Mouse (Mus musculus) CH12.LX (cell line): ENCODE results near the gene Kctd20. TPM values are rescaled to one million over a fixed set of nuclear protein-coding genes. Genes with fewer than 3 reads are reported as not detected.
A peak's percentile ranks its signal among the peaks of the same experiment; 100 is the strongest.

ENCODE experiments used
- DNase-seq: peaks from one replicate; pipeline ENCODE4 v3.0.0-alpha.2; 2013; ENCODE audit errors: extremely low read depth
- H3K27ac ChIP-seq: 2 replicates; pipeline ENCODE4 v1.5.1; 2012; ENCODE audit warnings: low read depth, mild to moderate bottlenecking, control low read depth, moderate library complexity; ENCODE audit not compliant: insufficient read depth
- H3K27me3 ChIP-seq: replicated peaks from 2 replicates; pipeline ENCODE3; 2012; ENCODE audit warnings: inconsistent platforms
- H3K36me3 ChIP-seq, 2 experiments: replicated peaks in 1 of 2; 2 replicates each; pipeline versions ENCODE3 to v1.6.1; 2012; ENCODE audit warnings: inconsistent platforms in 1 of 2, low read length in 1 of 2, mild to moderate bottlenecking in 1 of 2, mixed read lengths in 1 of 2, moderate library complexity in 1 of 2; ENCODE audit not compliant: control insufficient read depth in 1 of 2, insufficient read depth in 1 of 2
- H3K4me1 ChIP-seq, 2 experiments: 2 replicates each; pipeline ENCODE4 v1.6.1; 2012; ENCODE audit warnings: inconsistent platforms in 1 of 2, moderate library complexity in 1 of 2; ENCODE audit not compliant: insufficient read depth in 2 of 2, control insufficient read depth in 1 of 2
- H3K4me2 ChIP-seq: 2 replicates; pipeline ENCODE4 v1.6.1; 2012; ENCODE audit warnings: low read depth, mild to moderate bottlenecking, control low read depth; ENCODE audit not compliant: poor library complexity, insufficient read depth, severe bottlenecking
- H3K4me3 ChIP-seq, 3 experiments: fragments of 150-350 bp in 1 of 3; sonication (generic) in 1 of 3; replicated peaks in 1 of 3; 2 replicates each; pipeline versions ENCODE3 to v1.5.1; 2011 to 2012; ENCODE audit warnings: low read depth in 2 of 3, low read length in 2 of 3, mild to moderate bottlenecking in 2 of 3, moderate library complexity in 2 of 3, control low read depth in 1 of 3, improper control_type of control experiment in 1 of 3, inconsistent platforms in 1 of 3, mixed read lengths in 1 of 3; ENCODE audit not compliant: poor library complexity in 1 of 3
- H3K79me2 ChIP-seq: replicated peaks from 2 replicates; pipeline ENCODE4 v1.6.1; 2012; ENCODE audit warnings: mild to moderate bottlenecking, moderate library complexity; ENCODE audit not compliant: control insufficient read depth, poor library complexity, insufficient read depth, severe bottlenecking; ENCODE audit errors: extremely low read depth
- H3K9ac ChIP-seq: 2 replicates; pipeline ENCODE4 v1.6.1; 2012; ENCODE audit warnings: low read depth, mild to moderate bottlenecking, control low read depth, moderate library complexity; ENCODE audit not compliant: insufficient read depth
- H3K9me3 ChIP-seq: replicated peaks from 2 replicates; pipeline ENCODE3; 2012; ENCODE audit warnings: low read length, inconsistent platforms, mixed read lengths
- CHD1 ChIP-seq: IDR thresholded peaks from 2 replicates; pipeline ENCODE4 v1.6.1; 2012; ENCODE audit warnings: low read depth, low read length, improper control_type of control experiment, inconsistent platforms
- CHD2 ChIP-seq: IDR thresholded peaks from 2 replicates; pipeline ENCODE4 v1.6.1; 2011; ENCODE audit warnings: low read length, improper control_type of control experiment
- CTCF ChIP-seq, 2 experiments: IDR thresholded peaks in 1 of 2; conservative IDR thresholded peaks in 1 of 2; 2 replicates each; pipeline ENCODE4 v1.5.1; 2011 to 2012; ENCODE audit warnings: low read depth in 2 of 2, low read length in 2 of 2, improper control_type of control experiment in 1 of 2, inconsistent platforms in 1 of 2, mild to moderate bottlenecking in 1 of 2, moderate library complexity in 1 of 2
- E2F4 ChIP-seq: IDR thresholded peaks from 2 replicates; pipeline ENCODE4 v1.6.1; 2011; ENCODE audit warnings: low read depth, low read length, improper control_type of control experiment; ENCODE audit not compliant: insufficient replicate concordance
- ELF1 ChIP-seq: IDR thresholded peaks from 2 replicates; pipeline ENCODE4 v1.6.1; 2014; ENCODE audit warnings: low read depth, mild to moderate bottlenecking, inconsistent platforms, low read length, improper control_type of control experiment
- EP300 ChIP-seq: IDR thresholded peaks from 2 replicates; pipeline ENCODE4 v1.6.1; 2011; ENCODE audit warnings: low read length, improper control_type of control experiment
- ETS1 ChIP-seq: conservative IDR thresholded peaks from 2 replicates; pipeline ENCODE4 v1.6.1; 2012; ENCODE audit warnings: low read depth, mild to moderate bottlenecking, inconsistent platforms, low read length, improper control_type of control experiment, moderate library complexity
- GABPA ChIP-seq: IDR thresholded peaks from 2 replicates; pipeline ENCODE4 v1.6.1; 2012; ENCODE audit warnings: low read depth, low read length, improper control_type of control experiment, inconsistent platforms; ENCODE audit not compliant: insufficient replicate concordance
- HCFC1 ChIP-seq: IDR thresholded peaks from 2 replicates; pipeline ENCODE4 v1.6.1; 2012; ENCODE audit warnings: low read depth, mild to moderate bottlenecking, inconsistent platforms, low read length, improper control_type of control experiment
- IRF4 ChIP-seq: IDR thresholded peaks from 2 replicates; pipeline ENCODE4 v1.6.1; 2014; ENCODE audit warnings: low read depth, mild to moderate bottlenecking, inconsistent platforms, low read length, improper control_type of control experiment
- JUN ChIP-seq: IDR thresholded peaks from 2 replicates; pipeline ENCODE4 v1.6.1; 2011; ENCODE audit warnings: low read depth, mild to moderate bottlenecking, low read length, improper control_type of control experiment, moderate library complexity; ENCODE audit not compliant: insufficient read depth
- JUND ChIP-seq: conservative IDR thresholded peaks from 2 replicates; pipeline ENCODE4 v1.6.1; 2011; ENCODE audit warnings: low read depth, low read length, improper control_type of control experiment
- MAX ChIP-seq: IDR thresholded peaks from 2 replicates; pipeline ENCODE4 v1.6.1; 2011; ENCODE audit warnings: low read length, improper control_type of control experiment
- MAZ ChIP-seq: IDR thresholded peaks from 2 replicates; pipeline ENCODE4 v1.6.1; 2012; ENCODE audit warnings: low read depth, mild to moderate bottlenecking, inconsistent platforms, low read length, improper control_type of control experiment, moderate library complexity
- MEF2A ChIP-seq: IDR thresholded peaks from 2 replicates; pipeline ENCODE4 v1.6.1; 2014; ENCODE audit warnings: low read depth, mild to moderate bottlenecking, inconsistent platforms, low read length, improper control_type of control experiment, borderline replicate concordance
- MYC ChIP-seq: IDR thresholded peaks from 2 replicates; pipeline ENCODE4 v1.6.1; 2011; ENCODE audit warnings: low read depth, mild to moderate bottlenecking, improper control_type of control experiment, low read length
- NRF1 ChIP-seq: IDR thresholded peaks from 2 replicates; pipeline ENCODE4 v1.6.1; 2014; ENCODE audit warnings: low read depth, mild to moderate bottlenecking, inconsistent platforms, low read length, improper control_type of control experiment, moderate library complexity
- POLR2A ChIP-seq: IDR thresholded peaks from 2 replicates; pipeline ENCODE4 v1.6.1; 2011; ENCODE audit warnings: low read depth, mild to moderate bottlenecking, improper control_type of control experiment, low read length
- POLR2AphosphoS2 ChIP-seq: IDR thresholded peaks from 2 replicates; pipeline ENCODE4 v1.6.1; 2011; ENCODE audit warnings: low read depth, low read length, improper control_type of control experiment
- RAD21 ChIP-seq: IDR thresholded peaks from 2 replicates; pipeline ENCODE4 v1.6.1; 2011; ENCODE audit warnings: low read depth, mild to moderate bottlenecking, low read length, improper control_type of control experiment, moderate library complexity
- RCOR1 ChIP-seq: conservative IDR thresholded peaks from 2 replicates; pipeline ENCODE4 v1.6.1; 2012; ENCODE audit warnings: low read depth, mild to moderate bottlenecking, inconsistent platforms, low read length, improper control_type of control experiment
- SIN3A ChIP-seq: IDR thresholded peaks from 2 replicates; pipeline ENCODE4 v1.6.1; 2012; ENCODE audit warnings: low read length, improper control_type of control experiment, inconsistent platforms
- SMC3 ChIP-seq: IDR thresholded peaks from 2 replicates; pipeline ENCODE4 v1.6.1; 2011; ENCODE audit warnings: low read depth, low read length, improper control_type of control experiment
- TBP ChIP-seq: conservative IDR thresholded peaks from 2 replicates; pipeline ENCODE4 v1.6.1; 2011; ENCODE audit warnings: low read depth, low read length, improper control_type of control experiment
- USF2 ChIP-seq: conservative IDR thresholded peaks from 2 replicates; pipeline ENCODE4 v1.6.1; 2011; ENCODE audit warnings: low read depth, low read length, improper control_type of control experiment
- ZC3H11A ChIP-seq: IDR thresholded peaks from 2 replicates; pipeline ENCODE4 v1.6.1; 2012; ENCODE audit warnings: low read depth, mild to moderate bottlenecking, inconsistent platforms, low read length, improper control_type of control experiment
- ZKSCAN1 ChIP-seq: IDR thresholded peaks from 2 replicates; pipeline ENCODE4 v1.6.1; 2012; ENCODE audit warnings: low read depth, inconsistent platforms, low read length, improper control_type of control experiment, borderline replicate concordance
- dilution Hi-C: fragments of 300-500 bp; cut with MboI; formaldehyde crosslinking; loops from 2 replicates; pipeline ENCODE4 v1.14.3; 2020; ENCODE audit warnings: low sequenced_read_pairs; ENCODE audit not compliant: extremely low pct_unique_long_range_greater_than_20kb, extremely low pct_ligation_motif_present
- in situ Hi-C: fragments of 300-500 bp; cut with MboI; formaldehyde crosslinking; loops from 3 replicates; pipeline ENCODE4 v1.14.3; 2019; ENCODE audit warnings: low sequenced_read_pairs, low pct_ligation_motif_present, low pct_unique_long_range_greater_than_20kb, mixed read lengths
- polyA plus RNA-seq: library from polyadenylated mRNA; unstranded; fragments of >175 nt; gene quantifications from 2 replicates; pipeline ENCODE4 v1.2.1, GENCODE M21; 2012; ENCODE audit warnings: low read depth; ENCODE audit not compliant: insufficient read length
- total RNA-seq, 2 experiments: library from RNA; depleted of rRNA; stranded (reverse); fragments of 300-350 nt in 1 of 2; fragments of >200 nt in 1 of 2; gene quantifications; 2 replicates each; pipeline ENCODE4 v1.2.3; 2012 to 2014

The Kctd20 gene
- total and polyA plus RNA-seq, 3 experiments: 40.1 to 85.2 (median 68.5) TPM

GRCm38 (mm10) chr17:28907959-28908358 is 43.8 kb upstream of the Kctd20 start:
- TF ChIP-seq POLR2A (no peak), POLR2AphosphoS2 (no peak), E2F4 (no peak), CHD2 (no peak), USF2 (no peak), MYC (no peak), MAX (no peak), ETS1 (no peak), HCFC1 (no peak), SIN3A (no peak), CHD1 (no peak), ZKSCAN1 (no peak)
- TF ChIP-seq, all 38 proteins: peak for 0

GRCm38 (mm10) chr17:28909252-28909941 is 42.4 kb upstream of the Kctd20 start:
- Histone ChIP-seq H3K4me3 (no peak overlapping the region), H3K36me3 (no peaks in the 10 kb centered on the region), H3K4me2 (no peak overlapping the region), H3K9ac (no peak overlapping the region), H3K79me2 (no peaks in the 10 kb centered on the region), H3K27ac (no peak overlapping the region), H3K27me3 (peaks cover 4% of the 10 kb centered on the region), H3K9me3 (no peaks in the 10 kb centered on the region), H3K4me1 (no peaks in the 10 kb centered on the region; a peak in 1 of 4 replicates)
- dilution Hi-C loops (no loop called here), in situ Hi-C loops (loop anchor here (10.0 kb wide), 1 partner anchor 105 kb away; no protein-coding TSS in a partner anchor)
- DNase-seq: no peak
- TF ChIP-seq JUN: no peak
- TF ChIP-seq IRF4: no peak
- TF ChIP-seq MEF2A: no peak
- no peak for TF ChIP-seq NRF1
- no peak for TF ChIP-seq MAX
- TF ChIP-seq POLR2A: no peak
- no peak for TF ChIP-seq GABPA
- TF ChIP-seq JUND: no peak
- no peak for TF ChIP-seq E2F4
- no peak for TF ChIP-seq TBP
- TF ChIP-seq RCOR1: no peak
- no peak for TF ChIP-seq CHD2
- TF ChIP-seq MAZ: no peak
- TF ChIP-seq ELF1: no peak
- TF ChIP-seq ZC3H11A: no peak
- peak in 1 of 2 experiments; percentile 60; a peak in 2 of 4 replicates for TF ChIP-seq CTCF (conservative IDR thresholded peaks at IDR 0.05 in 1 of 2, IDR thresholded peaks at IDR 0.05 in 1 of 2; ENCODE audit: low read depth in 2 of 2, low read length in 2 of 2)
- TF ChIP-seq POLR2AphosphoS2: no peak
- TF ChIP-seq EP300: no peak
- peak; percentile 16 for TF ChIP-seq RAD21
- peak; percentile 43 for TF ChIP-seq SMC3

More at GRCm38 (mm10) chr17:28907959-28908358, 43.8 kb upstream of the Kctd20 start:
- Histone ChIP-seq H3K4me3 (no peak overlapping the region), H3K27ac (no peak overlapping the region), H3K9ac (no peak overlapping the region), H3K27me3 (peaks cover 4% of the 10 kb centered on the region), H3K36me3 (no peaks in the 10 kb centered on the region), H3K9me3 (no peaks in the 10 kb centered on the region), H3K79me2 (no peaks in the 10 kb centered on the region), H3K4me2 (no peak overlapping the region), H3K4me1 (no peaks in the 10 kb centered on the region)
- dilution Hi-C loops: no loop called here
- DNase-seq: no peak
- in situ Hi-C loops: loop anchor here (10.0 kb wide), 1 partner anchor 107 kb away; no protein-coding TSS in a partner anchor
